Mouse (Mus musculus) retina, adult 2 months (tissue): ENCODE results near the gene Pdcd4.
A peak's percentile ranks its signal among the peaks of the same experiment; 100 is the strongest.

Experiments
- DNase-seq: peaks from one replicate; pipeline ENCODE4 v3.0.0-alpha.2; 2012; ENCODE audit warnings: low read depth, low spot score

Gene Pdcd4

DNA sequence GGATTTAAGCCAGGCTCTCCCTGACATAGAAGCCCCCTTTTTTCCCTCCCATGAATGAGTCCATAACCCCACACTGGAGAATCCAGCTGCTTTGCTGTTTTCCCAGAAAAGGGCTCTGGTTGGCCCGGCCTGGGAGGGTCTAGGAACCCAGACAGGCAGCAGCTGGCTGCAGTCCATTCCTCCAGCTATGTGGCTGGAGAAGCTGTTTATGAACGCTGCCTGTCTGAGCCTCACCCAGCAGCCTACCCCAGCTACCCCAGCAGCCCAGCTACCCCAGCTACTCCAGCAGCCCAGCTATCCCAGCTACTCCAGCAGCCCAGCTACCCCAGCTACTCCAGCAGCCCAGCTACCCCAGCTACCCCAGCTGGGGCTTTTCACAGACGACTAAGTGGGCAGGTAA is at the start of gene Pdcd4:
Pdcd4 (plus strand) TSS at position 171 of the 400 bp plus-strand sequence.
- no peak for DNase-seq

DNA sequence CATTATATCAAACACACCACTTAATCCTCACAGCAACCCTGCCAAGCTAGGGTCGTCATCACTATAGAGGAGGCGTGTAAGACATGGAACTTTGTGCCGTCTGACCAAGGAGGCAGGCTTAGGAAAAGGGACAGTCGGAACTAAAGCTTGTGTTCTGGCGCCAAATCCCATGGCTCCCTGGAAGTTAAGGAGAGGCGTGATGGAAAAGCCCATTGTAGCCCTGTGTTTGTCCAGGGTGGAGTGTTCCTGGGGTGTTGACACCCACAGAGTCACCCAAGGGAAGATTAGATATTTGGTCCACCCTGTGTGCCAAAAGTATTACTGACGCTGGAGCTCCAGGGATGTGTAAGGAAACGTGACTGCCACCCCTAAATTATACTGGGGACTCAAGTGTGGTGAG is 48.1 kb upstream of the Pdcd4 start:
- DNase-seq = no peak

DNA sequence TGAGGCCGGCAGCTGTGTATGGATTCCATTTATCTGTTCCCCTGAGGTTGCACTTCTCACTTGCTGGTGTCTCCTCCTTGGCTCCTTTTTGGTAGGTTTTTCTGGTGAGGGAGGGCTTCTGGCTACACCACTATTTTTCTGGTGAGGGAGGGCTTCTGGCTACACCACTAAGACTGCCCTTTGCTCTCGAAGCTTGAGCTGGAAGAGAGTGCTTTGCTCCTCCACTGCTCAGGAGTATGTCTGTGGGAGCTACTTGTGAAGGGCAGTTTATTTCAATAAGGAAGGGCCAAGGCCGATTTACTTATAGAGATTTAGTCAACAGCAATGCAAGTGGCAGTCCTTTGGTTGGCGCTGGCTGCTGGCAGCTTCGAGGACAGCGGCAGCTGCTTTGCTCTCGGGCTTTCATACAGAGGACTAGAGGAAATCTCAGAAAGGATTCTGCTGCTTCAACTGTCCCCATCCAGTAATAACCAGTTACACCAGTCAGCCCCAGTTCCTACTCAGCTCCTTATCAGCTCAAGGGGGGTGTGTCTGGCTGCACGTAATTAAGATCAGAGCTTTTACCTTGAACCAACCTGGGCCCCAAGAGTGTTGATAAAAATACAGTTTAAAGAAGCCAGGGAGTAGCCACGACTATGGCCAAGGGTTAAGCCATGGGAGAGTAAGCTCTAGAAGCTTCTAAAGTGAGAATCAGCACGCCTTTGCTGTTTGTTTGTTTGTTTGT is 43.6 kb upstream of the Pdcd4 start:
- no peak for DNase-seq

DNA sequence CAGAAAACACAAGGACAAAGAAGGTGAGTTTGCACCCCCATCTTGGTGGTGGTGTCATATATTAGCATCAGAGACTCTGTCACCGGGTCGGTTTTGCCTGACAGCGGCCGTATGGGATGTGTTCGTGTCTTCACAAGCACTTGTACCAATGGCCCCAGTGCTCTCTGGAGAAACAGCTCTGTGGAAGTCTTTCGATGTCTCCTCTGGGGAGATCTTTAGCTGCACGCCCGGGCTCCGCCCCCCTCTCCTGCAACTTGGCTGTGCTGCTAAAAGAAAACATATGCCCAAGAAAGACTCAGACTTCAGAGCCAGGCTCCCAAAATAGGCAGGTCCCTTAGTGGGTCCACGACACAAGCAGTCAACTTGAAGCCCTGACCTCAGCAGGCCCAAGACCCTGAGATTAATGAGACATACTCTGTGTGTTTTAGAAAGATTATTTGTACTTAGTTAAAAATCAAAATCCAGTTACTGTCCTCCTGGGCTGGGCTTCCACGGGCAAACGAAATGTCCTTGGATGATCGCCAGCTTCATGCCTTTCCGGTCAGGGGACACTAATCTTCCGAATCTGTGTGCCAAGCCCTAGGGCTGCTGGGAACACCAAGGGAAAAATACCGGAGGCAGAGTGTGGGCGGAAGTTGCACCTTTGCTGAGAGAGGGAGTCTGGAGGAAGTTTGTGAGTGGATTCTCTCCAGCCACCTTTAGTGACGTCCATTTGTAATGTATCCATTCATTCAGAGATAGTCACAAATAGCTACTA is 41.7 kb upstream of the Pdcd4 start:
- DNase-seq = peak; percentile 43

DNA sequence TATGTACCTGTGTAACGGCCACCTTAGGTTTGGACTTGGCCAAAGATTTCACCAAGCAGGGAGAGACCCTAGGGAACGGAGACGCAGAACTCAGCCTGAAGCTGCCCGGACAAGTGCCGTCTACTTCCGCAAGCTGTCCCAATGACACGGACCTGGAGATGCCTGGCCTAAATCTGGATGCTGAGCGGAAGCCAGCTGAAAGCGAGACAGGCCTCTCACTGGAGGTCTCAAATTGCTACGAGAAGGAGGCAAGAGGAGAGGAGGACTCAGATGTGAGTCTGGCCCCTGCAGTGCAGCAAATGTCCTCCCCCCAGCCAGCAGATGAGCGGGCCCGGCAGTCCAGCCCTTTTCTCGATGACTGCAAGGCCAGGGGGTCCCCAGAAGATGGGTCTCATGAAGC is 40.7 kb upstream of the Pdcd4 start:
- no peak for DNase-seq

DNA sequence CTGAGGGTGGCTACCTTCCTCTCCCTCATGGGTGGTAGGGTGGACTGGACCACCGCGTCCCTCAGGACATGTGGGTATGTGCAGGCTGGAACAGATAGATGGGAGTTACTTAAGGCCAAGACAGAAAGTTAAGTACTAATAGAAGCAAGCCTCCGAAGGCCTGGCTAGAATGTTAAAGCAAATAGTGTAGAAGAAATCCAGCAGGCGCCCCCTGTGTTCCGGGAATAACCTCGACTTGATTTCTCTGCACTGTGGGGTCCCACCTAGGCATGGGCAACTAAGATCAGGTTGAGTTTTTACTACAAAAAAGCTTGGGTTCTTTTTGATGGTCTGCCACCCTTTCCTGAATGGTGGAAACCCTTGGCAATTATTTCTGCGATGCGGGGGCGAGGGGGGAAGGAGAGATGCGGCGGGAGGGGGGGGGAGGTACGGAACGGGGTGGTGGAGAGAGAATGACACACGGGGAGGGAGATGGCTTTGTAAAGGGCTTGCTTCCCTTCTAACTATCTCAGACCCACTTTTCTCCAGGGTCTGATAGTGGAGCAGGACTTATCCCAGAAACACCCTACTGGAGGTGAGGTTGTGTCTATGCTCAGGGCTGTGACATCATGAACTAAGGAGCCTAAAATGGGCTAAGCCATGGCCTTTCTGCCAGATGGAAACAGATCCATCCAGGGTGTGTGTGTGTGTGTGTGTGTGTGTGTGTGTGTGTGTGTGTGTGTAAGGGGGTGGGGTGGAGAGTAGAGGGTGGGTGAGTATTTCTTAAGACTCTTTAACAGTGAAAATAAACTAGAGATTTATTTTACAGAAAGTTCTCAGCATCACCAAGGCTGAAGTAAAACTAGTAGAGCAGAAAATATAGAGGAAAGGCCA is 40.0 kb upstream of the Pdcd4 start:
- no peak for DNase-seq

DNA sequence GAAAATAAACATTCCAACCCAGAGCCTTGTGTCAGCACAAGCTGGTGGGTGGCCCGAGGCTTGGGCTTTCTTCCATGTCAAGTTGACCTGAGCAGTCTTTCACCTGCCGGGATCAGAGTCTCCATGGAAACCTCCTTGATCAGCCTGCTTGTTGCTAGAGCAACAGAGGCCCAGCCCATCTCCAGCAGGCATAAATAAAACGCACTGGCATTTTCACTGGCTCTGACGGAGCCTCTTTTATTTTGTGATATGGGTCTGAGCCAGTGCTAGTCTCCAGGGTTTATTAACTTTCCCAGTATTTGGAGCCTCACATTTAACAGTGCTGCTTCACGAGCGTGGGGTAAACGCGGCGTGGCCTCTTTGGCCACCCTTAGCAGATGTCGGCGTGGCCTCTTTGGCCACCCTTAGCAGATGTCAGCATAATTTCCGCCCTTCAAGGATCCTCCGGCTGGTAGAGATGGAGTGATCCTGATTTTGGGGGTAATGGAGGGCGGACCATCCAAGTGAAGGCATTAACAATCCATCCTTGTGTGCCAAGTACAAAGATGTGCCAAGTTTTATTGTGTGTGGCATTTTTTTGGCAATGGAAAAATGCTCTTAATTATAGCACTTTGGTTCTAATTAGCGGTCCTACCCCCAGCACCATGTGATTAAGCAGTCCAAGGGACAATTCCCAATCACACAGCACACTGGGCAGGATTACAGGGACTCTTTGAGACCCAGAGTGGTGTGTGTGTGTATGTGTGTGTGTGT is 39.2 kb upstream of the Pdcd4 start:
- peak; percentile 43 for DNase-seq

DNA sequence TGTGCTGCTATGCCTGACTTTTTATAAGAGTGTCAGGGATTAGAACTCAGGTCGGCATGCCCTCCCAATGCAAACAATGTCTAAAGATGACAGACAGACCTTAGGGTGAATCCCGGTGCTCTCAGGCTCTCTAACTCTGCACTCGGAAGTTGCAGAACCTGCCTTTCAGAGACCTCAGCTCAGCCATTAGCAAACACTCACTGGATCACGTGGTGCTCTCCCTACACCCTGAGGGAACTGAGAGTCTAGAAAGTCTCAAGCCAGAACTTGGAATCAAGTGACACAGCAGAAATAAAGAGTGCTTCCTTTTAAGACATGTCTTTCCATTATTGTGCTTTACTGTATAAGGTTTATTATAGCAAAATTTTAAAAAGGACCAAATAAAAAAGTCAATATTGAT is 37.1 kb upstream of the Pdcd4 start:
- no peak for DNase-seq

DNA sequence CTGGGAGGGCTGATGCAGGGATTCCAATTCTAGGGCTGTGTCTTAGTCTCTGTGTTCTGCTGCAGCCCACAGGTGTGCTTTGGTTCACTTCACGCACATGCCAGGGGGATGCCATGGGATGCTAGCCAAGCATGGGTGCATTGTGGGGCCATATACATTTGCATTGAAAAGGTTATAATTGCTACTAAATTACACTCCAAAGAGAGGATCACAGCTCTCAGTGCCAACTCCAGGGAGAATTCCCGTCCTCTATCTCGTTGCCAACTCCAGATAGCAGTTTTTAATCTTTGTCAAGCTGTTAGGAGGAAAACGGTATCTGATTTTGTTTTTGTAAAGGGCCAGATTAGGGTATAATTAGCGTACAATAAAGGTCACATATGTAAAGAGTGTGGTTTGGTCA is 36.2 kb upstream of the Pdcd4 start:
- DNase-seq = no peak

DNA sequence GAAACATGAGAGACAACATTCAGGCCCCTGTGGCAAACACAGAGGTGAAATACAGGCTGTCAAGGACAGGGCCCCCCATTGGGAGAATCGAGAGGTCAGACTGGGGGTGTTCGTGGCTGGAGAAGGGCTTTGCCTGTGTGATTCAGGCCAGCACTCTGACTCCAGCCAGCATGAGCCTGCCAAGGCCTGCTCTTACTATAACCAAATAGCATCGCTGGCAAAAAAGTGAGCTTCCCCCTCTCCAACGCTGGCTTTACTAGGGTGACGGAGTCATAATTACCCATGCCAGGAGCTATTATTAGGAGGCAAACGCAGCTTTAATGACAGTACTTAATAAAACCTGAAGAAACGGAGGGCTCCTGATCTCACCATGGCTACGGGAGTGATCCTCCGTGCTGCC is 35.2 kb upstream of the Pdcd4 start:
- DNase-seq = no peak

DNA sequence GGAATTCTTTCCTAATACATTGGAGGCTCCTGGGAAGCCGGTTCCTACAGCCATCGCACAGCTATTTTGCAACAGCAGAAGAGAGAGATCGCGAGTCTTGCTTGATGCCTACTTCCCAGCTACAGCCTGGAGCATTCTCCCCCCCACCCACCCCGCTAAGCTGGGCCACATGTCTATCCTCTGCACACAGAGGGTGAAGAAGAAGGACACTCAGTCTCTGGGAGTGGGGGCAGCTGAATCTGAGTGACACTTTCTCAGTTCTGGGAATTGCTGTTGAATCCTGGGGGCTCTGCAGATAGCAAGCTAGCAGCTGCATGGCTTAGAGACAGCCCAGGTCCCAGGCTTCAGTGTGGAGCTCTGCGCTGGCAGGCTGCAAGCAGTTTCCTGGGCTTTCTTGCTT is 34.1 kb upstream of the Pdcd4 start:
- DNase-seq = no peak

DNA sequence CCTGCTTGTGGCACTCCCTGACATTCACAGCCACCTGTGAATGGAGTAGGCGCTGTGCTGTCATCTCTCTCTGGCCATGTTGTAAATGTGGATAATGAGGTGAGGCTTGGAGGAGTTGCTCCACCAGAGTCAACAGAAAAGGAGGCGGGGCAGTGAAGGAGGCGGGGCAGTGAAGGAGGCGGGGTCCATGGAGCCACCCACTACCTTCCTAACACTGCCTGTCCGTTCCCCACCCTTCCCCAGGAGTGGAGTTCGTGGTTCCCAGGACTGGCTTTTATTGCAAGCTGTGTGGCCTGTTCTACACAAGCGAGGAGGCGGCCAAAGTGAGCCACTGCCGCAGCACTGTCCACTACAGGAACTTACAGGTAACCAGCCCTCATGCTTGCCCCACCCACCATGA is 32.9 kb upstream of the Pdcd4 start:
- DNase-seq = no peak

DNA sequence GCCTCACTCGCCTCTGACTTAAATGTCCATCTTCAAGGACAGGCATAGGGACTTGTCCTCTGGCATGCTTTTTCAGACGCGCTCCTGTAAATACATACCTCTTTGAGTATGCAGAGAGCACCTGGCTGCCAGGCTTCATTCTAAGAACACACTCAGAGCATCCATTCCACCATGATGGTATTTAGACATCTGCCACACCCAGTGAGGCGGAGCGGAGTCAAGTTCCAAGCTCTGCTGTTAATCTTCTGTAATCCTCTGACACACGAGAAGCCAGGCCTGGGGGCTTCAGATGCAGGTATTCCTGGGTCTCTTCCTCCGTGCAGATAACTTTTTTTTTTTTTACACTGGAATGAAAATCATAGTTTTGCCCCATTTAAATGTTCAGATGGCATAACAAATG is 32.4 kb upstream of the Pdcd4 start:
- no peak for DNase-seq

DNA sequence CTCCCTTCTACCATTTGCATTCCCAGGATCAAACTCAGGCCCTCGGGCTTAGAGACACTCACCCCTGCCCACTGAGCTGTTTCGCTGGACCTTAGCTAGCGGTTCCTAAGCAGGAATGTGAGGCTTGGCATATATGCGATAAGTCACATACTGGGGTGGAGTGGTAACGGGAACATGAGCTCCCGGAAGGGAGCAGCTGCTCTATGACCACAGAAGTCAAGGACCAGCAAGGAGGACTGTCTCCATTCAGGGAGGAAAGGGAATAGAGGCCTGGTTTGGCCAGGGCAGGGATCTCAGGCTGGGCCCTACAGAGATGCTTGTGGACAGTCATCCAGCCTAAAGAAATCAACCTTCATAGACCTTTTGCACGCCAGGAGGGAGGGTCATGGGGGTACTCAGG is 30.7 kb upstream of the Pdcd4 start:
- DNase-seq = no peak

DNA sequence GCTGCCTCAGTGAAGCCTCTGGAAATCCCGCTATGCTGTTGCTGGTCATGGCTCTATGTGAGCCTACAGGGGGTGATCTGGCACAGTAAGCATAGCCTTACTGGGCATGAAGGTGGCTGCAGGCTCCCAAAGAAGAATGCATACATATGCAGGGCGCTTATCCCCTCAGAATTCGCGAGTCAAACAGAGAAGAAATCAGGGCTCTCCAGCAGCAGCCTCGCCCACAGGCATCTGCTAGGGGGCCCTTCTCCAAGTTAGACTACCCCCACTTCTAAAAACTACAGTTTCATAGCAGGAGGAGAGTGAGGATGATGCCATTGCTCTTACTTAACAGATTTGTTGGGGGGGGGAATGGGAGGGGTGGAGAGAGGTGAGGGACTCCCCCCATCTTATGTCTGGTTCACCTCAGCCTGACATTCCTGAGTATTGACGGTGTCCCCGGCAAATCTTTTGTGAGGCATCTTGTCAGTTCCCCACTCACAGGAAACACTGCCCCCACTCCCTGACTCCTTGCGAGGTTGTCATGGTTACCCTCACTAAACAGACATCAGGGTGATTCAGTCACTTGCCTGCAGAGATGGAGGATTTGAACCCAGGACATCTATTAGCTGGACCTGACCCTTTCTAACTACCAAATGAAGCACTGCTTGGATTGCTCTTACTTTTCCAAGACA is 29.3 kb upstream of the Pdcd4 start:
- DNase-seq = no peak

DNA sequence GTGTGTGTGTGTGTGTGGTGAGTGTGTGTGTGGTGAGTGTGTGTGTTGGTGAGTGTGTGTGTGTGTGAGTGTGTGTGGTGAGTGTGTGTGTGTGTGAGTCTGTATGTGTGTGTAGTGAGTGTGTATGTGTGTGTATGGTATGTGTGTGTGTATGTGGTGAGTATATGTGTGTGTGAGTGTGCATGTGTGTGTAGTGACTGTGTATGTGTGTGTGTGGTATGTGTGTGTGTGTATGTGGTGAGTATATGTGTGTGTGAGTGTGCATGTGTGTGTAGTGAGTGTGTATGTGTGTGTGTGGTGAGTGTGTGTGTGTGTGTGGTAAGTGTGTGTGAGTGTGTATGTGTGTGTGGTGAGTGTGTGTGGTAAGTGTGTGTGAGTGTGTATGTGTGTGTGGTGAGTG is 24.8 kb upstream of the Pdcd4 start:
- no peak for DNase-seq

DNA sequence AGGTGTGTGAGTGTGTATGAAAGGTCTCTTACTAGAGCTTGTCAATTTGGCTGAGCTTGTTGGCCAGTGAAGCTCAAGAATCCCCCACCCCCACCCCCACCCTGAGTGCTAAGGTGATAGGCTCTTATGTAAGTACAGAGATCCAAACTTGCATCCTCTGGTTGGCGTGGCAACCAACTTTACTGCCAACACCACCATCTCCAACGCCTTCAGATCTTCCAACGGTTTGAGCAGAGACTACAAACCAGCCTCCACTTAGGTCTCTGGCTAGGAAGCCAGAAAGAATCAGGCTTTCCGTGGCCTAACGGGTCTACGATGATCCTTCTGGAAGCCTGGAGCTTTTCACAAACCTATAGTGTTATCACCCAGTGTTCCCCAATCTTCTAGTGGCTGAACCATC is 23.9 kb upstream of the Pdcd4 start:
- DNase-seq = no peak

DNA sequence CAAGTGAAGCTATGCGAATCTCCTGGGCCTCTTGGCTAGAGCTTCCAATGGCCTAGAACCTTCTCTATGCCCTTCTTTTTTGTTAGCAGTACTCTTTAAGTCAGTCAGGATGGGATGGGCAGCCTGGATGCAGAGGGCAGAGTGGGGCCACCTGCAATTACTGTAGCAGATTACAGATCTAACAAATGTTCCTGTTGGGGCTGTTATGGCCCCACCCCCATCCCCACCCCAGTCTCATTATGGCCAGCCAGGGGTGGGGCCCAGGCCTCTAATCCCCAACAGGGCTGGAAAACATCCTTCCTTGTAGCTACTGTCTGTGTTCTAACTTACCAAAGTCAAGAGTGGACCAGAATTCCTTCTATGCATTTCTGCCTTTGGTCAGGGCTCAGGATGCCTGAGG is 23.2 kb upstream of the Pdcd4 start:
- DNase-seq = no peak

DNA sequence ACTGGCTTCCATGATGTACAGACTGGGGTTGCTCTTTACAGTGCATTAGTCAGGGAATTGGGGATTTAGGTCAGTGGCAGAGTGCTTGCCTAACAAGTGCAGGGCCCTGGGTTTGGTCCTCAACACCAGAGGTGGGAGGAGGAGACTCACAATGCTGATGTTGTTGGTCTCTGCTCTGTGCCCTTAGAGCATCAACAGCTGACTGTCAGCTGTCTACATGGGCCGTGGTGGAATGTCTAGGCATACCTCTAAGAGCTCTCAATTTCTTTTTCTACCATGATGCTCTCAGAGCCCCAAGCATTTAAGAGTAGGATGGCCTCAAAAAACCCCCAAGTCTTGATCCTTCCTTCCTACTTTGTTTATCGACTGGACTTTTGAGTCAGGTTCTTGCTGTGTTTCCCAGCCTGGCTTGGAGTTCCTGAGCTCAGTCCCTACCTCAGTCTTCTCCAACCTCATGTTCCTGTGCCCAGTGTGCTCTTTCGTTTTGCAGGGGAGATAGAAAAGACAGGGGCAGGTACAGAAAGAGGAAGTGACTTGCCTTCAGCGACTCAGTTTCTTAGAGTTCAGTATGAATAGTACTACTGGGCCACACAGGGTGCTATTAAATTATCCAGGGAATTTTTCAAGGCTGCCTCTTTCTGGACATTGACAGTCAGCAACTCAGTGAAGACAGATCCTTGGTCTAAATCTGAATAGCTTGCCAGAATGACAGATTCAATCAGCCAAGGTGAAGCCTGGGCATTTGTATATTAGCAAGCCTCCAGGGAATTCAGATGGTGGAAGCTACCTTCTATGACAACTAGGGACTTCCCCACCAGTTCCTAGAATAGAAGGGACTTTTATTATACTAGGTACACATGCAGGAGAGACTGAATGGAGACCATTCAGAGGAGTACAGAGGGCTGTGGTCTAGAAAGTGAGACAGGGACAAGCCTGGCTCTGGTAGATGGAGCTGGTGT is 22.3 kb upstream of the Pdcd4 start:
- no peak for DNase-seq

DNA sequence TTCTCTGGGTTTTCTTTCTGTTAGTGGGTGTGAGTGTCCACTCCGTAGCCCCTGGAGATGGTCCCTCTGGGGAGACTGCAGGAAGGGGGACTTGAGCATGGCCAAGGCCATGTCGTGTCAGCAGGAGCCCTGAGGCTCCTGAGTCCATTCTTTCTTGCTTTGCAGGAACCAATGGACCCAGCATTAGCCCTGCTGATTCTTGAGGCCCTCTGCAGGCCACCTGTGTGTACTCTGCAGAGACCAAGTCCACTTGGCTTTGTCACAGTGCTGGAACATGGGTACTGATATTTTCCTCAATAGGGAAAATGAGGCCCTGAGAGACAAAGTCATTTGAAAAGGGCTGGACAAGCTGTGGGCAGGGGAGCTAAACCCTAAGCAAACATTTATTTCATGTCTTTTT is 21.5 kb upstream of the Pdcd4 start:
- DNase-seq = no peak
